Mouse (Mus musculus) CH12.LX (cell line): ENCODE measurements around the gene Olfr97. TPM values are rescaled to one million over a fixed set of nuclear protein-coding genes. Genes with fewer than 3 reads are reported as not detected.

Source experiments
- DNase-seq: peaks from one replicate; pipeline ENCODE4 v3.0.0-alpha.2; 2013; ENCODE audit errors: extremely low read depth
- H3K27ac ChIP-seq: 2 replicates; pipeline ENCODE4 v1.5.1; 2012; ENCODE audit warnings: low read depth, mild to moderate bottlenecking, control low read depth, moderate library complexity; ENCODE audit not compliant: insufficient read depth
- H3K27me3 ChIP-seq: replicated peaks from 2 replicates; pipeline ENCODE3; 2012; ENCODE audit warnings: inconsistent platforms
- H3K36me3 ChIP-seq, 2 experiments: replicated peaks in 1 of 2; 2 replicates each; pipeline versions ENCODE3 to v1.6.1; 2012; ENCODE audit warnings: inconsistent platforms in 1 of 2, low read length in 1 of 2, mild to moderate bottlenecking in 1 of 2, mixed read lengths in 1 of 2, moderate library complexity in 1 of 2; ENCODE audit not compliant: control insufficient read depth in 1 of 2, insufficient read depth in 1 of 2
- H3K4me1 ChIP-seq, 2 experiments: 2 replicates each; pipeline ENCODE4 v1.6.1; 2012; ENCODE audit warnings: inconsistent platforms in 1 of 2, moderate library complexity in 1 of 2; ENCODE audit not compliant: insufficient read depth in 2 of 2, control insufficient read depth in 1 of 2
- H3K4me2 ChIP-seq: 2 replicates; pipeline ENCODE4 v1.6.1; 2012; ENCODE audit warnings: low read depth, mild to moderate bottlenecking, control low read depth; ENCODE audit not compliant: poor library complexity, insufficient read depth, severe bottlenecking
- H3K4me3 ChIP-seq, 3 experiments: fragments of 150-350 bp in 1 of 3; sonication (generic) in 1 of 3; replicated peaks in 1 of 3; 2 replicates each; pipeline versions ENCODE3 to v1.5.1; 2011 to 2012; ENCODE audit warnings: low read depth in 2 of 3, low read length in 2 of 3, mild to moderate bottlenecking in 2 of 3, moderate library complexity in 2 of 3, control low read depth in 1 of 3, improper control_type of control experiment in 1 of 3, inconsistent platforms in 1 of 3, mixed read lengths in 1 of 3; ENCODE audit not compliant: poor library complexity in 1 of 3
- H3K79me2 ChIP-seq: replicated peaks from 2 replicates; pipeline ENCODE4 v1.6.1; 2012; ENCODE audit warnings: mild to moderate bottlenecking, moderate library complexity; ENCODE audit not compliant: control insufficient read depth, poor library complexity, insufficient read depth, severe bottlenecking; ENCODE audit errors: extremely low read depth
- H3K9ac ChIP-seq: 2 replicates; pipeline ENCODE4 v1.6.1; 2012; ENCODE audit warnings: low read depth, mild to moderate bottlenecking, control low read depth, moderate library complexity; ENCODE audit not compliant: insufficient read depth
- H3K9me3 ChIP-seq: replicated peaks from 2 replicates; pipeline ENCODE3; 2012; ENCODE audit warnings: low read length, inconsistent platforms, mixed read lengths
- BHLHE40 ChIP-seq: IDR thresholded peaks from 2 replicates; pipeline ENCODE4 v1.6.1; 2011; ENCODE audit warnings: mild to moderate bottlenecking, low read depth, low read length, improper control_type of control experiment
- CHD1 ChIP-seq: IDR thresholded peaks from 2 replicates; pipeline ENCODE4 v1.6.1; 2012; ENCODE audit warnings: low read depth, low read length, improper control_type of control experiment, inconsistent platforms
- CHD2 ChIP-seq: IDR thresholded peaks from 2 replicates; pipeline ENCODE4 v1.6.1; 2011; ENCODE audit warnings: low read length, improper control_type of control experiment
- E2F4 ChIP-seq: IDR thresholded peaks from 2 replicates; pipeline ENCODE4 v1.6.1; 2011; ENCODE audit warnings: low read depth, low read length, improper control_type of control experiment; ENCODE audit not compliant: insufficient replicate concordance
- GABPA ChIP-seq: IDR thresholded peaks from 2 replicates; pipeline ENCODE4 v1.6.1; 2012; ENCODE audit warnings: low read depth, low read length, improper control_type of control experiment, inconsistent platforms; ENCODE audit not compliant: insufficient replicate concordance
- HCFC1 ChIP-seq: IDR thresholded peaks from 2 replicates; pipeline ENCODE4 v1.6.1; 2012; ENCODE audit warnings: low read depth, mild to moderate bottlenecking, inconsistent platforms, low read length, improper control_type of control experiment
- IRF4 ChIP-seq: IDR thresholded peaks from 2 replicates; pipeline ENCODE4 v1.6.1; 2014; ENCODE audit warnings: low read depth, mild to moderate bottlenecking, inconsistent platforms, low read length, improper control_type of control experiment
- MAZ ChIP-seq: IDR thresholded peaks from 2 replicates; pipeline ENCODE4 v1.6.1; 2012; ENCODE audit warnings: low read depth, mild to moderate bottlenecking, inconsistent platforms, low read length, improper control_type of control experiment, moderate library complexity
- MEF2A ChIP-seq: IDR thresholded peaks from 2 replicates; pipeline ENCODE4 v1.6.1; 2014; ENCODE audit warnings: low read depth, mild to moderate bottlenecking, inconsistent platforms, low read length, improper control_type of control experiment, borderline replicate concordance
- NELFE ChIP-seq: IDR thresholded peaks from 2 replicates; pipeline ENCODE4 v1.6.1; 2011; ENCODE audit warnings: low read depth, low read length, improper control_type of control experiment
- NRF1 ChIP-seq: IDR thresholded peaks from 2 replicates; pipeline ENCODE4 v1.6.1; 2014; ENCODE audit warnings: low read depth, mild to moderate bottlenecking, inconsistent platforms, low read length, improper control_type of control experiment, moderate library complexity
- RAD21 ChIP-seq: IDR thresholded peaks from 2 replicates; pipeline ENCODE4 v1.6.1; 2011; ENCODE audit warnings: low read depth, mild to moderate bottlenecking, low read length, improper control_type of control experiment, moderate library complexity
- SIN3A ChIP-seq: IDR thresholded peaks from 2 replicates; pipeline ENCODE4 v1.6.1; 2012; ENCODE audit warnings: low read length, improper control_type of control experiment, inconsistent platforms
- TCF12 ChIP-seq: IDR thresholded peaks from 2 replicates; pipeline ENCODE4 v1.6.1; 2014; ENCODE audit warnings: low read depth, mild to moderate bottlenecking, inconsistent platforms, low read length, improper control_type of control experiment
- USF2 ChIP-seq: conservative IDR thresholded peaks from 2 replicates; pipeline ENCODE4 v1.6.1; 2011; ENCODE audit warnings: low read depth, low read length, improper control_type of control experiment
- ZKSCAN1 ChIP-seq: IDR thresholded peaks from 2 replicates; pipeline ENCODE4 v1.6.1; 2012; ENCODE audit warnings: low read depth, inconsistent platforms, low read length, improper control_type of control experiment, borderline replicate concordance
- ZNF384 ChIP-seq: IDR thresholded peaks from 2 replicates; pipeline ENCODE4 v1.6.1; 2012; ENCODE audit warnings: low read depth, low read length, improper control_type of control experiment, inconsistent platforms
- dilution Hi-C: fragments of 300-500 bp; cut with MboI; formaldehyde crosslinking; loops from 2 replicates; pipeline ENCODE4 v1.14.3; 2020; ENCODE audit warnings: low sequenced_read_pairs; ENCODE audit not compliant: extremely low pct_unique_long_range_greater_than_20kb, extremely low pct_ligation_motif_present
- in situ Hi-C: fragments of 300-500 bp; cut with MboI; formaldehyde crosslinking; loops from 3 replicates; pipeline ENCODE4 v1.14.3; 2019; ENCODE audit warnings: low sequenced_read_pairs, low pct_ligation_motif_present, low pct_unique_long_range_greater_than_20kb, mixed read lengths
- polyA plus RNA-seq: library from polyadenylated mRNA; unstranded; fragments of >175 nt; gene quantifications from 2 replicates; pipeline ENCODE4 v1.2.1, GENCODE M21; 2012; ENCODE audit warnings: low read depth; ENCODE audit not compliant: insufficient read length
- total RNA-seq, 2 experiments: library from RNA; depleted of rRNA; stranded (reverse); fragments of 300-350 nt in 1 of 2; fragments of >200 nt in 1 of 2; gene quantifications; 2 replicates each; pipeline ENCODE4 v1.2.3; 2012 to 2014

Gene Olfr97
- total and polyA plus RNA-seq, 3 experiments, result not detected

DNA sequence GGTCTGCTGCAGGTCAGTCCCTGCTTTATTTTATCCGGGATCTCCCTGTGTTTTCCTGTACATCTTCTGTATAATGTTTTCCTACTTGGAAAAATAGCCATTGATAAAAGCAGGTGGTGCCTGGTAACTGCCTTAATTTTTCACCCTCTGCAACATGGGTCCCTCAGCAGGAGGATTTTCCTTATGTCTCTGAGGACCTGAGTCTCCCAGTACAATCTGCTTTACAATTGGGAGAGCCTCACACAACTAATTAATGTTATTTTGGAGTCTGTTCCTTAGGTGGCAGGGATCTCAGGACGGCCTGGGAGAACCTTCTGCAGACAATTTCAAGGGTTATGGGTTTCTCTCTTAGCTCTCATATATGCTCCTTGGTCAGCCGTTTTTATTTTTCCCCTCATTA lies 24.1 kb downstream of the Olfr97 start, which contains the start of gene Olfr95:
Gene Olfr95, minus strand, starts transcription at position 101 of the 400 bp plus-strand sequence.
- dilution Hi-C loops (no loop called here), in situ Hi-C loops (no loop called here)
- Histone ChIP-seq H3K4me3 (no peak within 1 kb of the TSS), H3K36me3 (no peaks in the 10 kb centered on the region), H3K4me2 (no peak within 1 kb of the TSS), H3K79me2 (no peaks in the 10 kb centered on the region), H3K27ac (no peak within 1 kb of the TSS), H3K9ac (no peak within 1 kb of the TSS), H3K4me1 (peaks cover 0 to 3% of the 10 kb centered on the region in 2 experiments; a peak in 1 of 4 replicates), H3K27me3 (peaks cover 39% of the 10 kb centered on the region), H3K9me3 (peaks cover 2% of the 10 kb centered on the region)
- DNase-seq, result no peak
- TF ChIP-seq GABPA (no peak), IRF4 (no peak), TCF12 (no peak), ZNF384 (no peak)

DNA sequence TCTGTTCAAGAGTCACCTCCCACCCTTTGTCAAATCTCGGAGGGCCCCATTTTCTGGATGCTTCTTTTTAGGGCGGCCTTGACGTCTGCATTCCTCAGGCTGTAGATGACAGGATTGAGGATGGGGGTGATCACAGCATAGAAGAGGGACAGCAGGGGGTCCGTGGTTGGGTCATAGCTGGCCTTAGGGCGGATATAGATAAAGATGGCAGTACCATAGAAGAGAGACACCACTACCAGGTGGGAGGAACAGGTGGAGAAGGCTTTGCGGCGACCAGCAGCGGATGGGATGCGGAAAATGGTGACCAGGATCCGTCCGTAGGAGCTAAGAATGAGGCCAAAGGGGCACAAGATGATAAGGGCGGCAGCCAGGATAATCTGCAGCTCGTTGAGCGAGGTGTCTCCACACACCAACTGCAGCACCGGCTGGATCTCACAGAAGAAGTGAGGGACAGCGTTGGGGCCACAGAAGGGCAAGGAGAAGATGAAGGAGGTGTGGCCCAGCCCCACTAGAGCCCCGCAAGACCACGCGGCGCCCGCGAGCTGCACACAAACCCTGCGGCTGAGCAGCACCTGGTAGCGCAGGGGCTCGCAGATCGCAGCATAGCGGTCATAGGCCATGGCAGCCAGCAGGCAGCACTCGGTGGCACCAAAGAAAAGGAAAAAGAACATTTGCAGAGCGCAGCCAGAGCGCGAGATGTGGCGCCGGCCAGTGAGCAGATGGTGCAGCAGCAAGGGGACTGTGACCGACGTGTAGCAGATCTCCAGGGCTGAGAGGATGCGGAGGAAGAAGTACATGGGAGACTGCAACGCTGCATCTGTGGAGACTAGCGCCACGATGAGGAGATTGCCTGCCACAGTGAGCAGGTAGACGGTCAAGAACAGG lies 26.0 kb downstream of the Olfr97 start:
- Histone ChIP-seq H3K27me3 (peaks cover 42% of the 10 kb centered on the region), H3K4me2 (no peak overlapping the region), H3K79me2 (no peaks in the 10 kb centered on the region), H3K9me3 (no peaks in the 10 kb centered on the region), H3K4me3 (no peak overlapping the region), H3K36me3 (no peaks in the 10 kb centered on the region)
- in situ Hi-C loops, result no loop called here
- dilution Hi-C loops, result no loop called here
- DNase-seq, result no peak
- TF ChIP-seq CHD1, result no peak
- no peak for TF ChIP-seq NELFE
- no peak for TF ChIP-seq MEF2A
- TF ChIP-seq MAZ, result no peak
- TF ChIP-seq ZKSCAN1, result no peak
- TF ChIP-seq SIN3A, result no peak
- no peak for TF ChIP-seq NRF1
- TF ChIP-seq BHLHE40, result no peak
- no peak for TF ChIP-seq E2F4
- no peak for TF ChIP-seq GABPA
- TF ChIP-seq RAD21, result no peak
- TF ChIP-seq USF2, result no peak
- no peak for TF ChIP-seq CHD2
- no peak for TF ChIP-seq HCFC1
- TF ChIP-seq, all 38 proteins: peak for 0
- Histone ChIP-seq H3K4me1 (peaks cover 0 to 3% of the 10 kb centered on the region in 2 experiments; a peak in 1 of 4 replicates), H3K9ac (no peak overlapping the region), H3K27ac (no peak overlapping the region)
